Mouse (Mus musculus) lung, adult 2 months (tissue): ENCODE measurements around the gene Gm10945.

Experiments used
- CTCF ChIP-seq: fragments of 200-500 bp; IDR thresholded peaks from 2 replicates; pipeline ENCODE4 v1.5.1; 2011; ENCODE audit warnings: mild to moderate bottlenecking, low read length, control low read depth; ENCODE audit not compliant: insufficient read depth
- POLR2A ChIP-seq: fragments of 200-500 bp; IDR thresholded peaks from 2 replicates; pipeline ENCODE4 v1.6.1; 2011; ENCODE audit warnings: low read depth, mild to moderate bottlenecking, control low read depth, low read length, borderline replicate concordance; ENCODE audit errors: extremely low read depth

GRCm38 (mm10) chr10:6717181-6717948 lies 44.2 kb downstream of the Gm10945 start:
- TF ChIP-seq CTCF (no peak), POLR2A (no peak)
